Mouse (Mus musculus) brain, embryonic 18.5 days (tissue): ENCODE measurements around the gene Frrs1l.

Experiments
- DNase-seq: peaks from one replicate; pipeline ENCODE4 v3.0.0-alpha.2; 2012; ENCODE audit warnings: low read depth, low spot score

Gene Frrs1l

GRCm38 (mm10) chr4:56914338-56914737, 75.9 kb downstream of the Frrs1l start:
- DNase-seq: no peak

- DNase-seq: no peak
Measured at GRCm38 (mm10) chr4:56912382-56913001, 77.7 kb downstream of the Frrs1l start.

- DNase-seq: no peak
Measured at GRCm38 (mm10) chr4:56909568-56909967, 80.6 kb downstream of the Frrs1l start.

GRCm38 (mm10) chr4:56907671-56908070, 82.5 kb downstream of the Frrs1l start:
- no peak for DNase-seq
